Mouse (Mus musculus) layer of hippocampus, adult 8-10 months (tissue): ENCODE data around the gene Sh3bp4. TPM values are rescaled to one million over a fixed set of nuclear protein-coding genes. Genes with fewer than 3 reads are reported as not detected.

Source experiments
- DNase-seq, 2 experiments: peaks; one replicate each; pipeline ENCODE4 v3.0.0; 2022; ENCODE audit warnings: low spot score in 2 of 2
- total RNA-seq, 4 experiments: library from RNA; stranded (reverse); gene quantifications; 2 replicates each; pipeline ENCODE4 v1.2.4; 2022

Gene Sh3bp4
- total RNA-seq, 4 experiments from 2014 or later: 21.2 to 23.1 (median 22.6) TPM

GRCm38 (mm10) chr1:89093696-89094095 is 23.5 kb downstream of the Sh3bp4 start:
- DNase-seq: no peak

- DNase-seq: no peak
These were observed 24.2 kb downstream of the Sh3bp4 start for GRCm38 (mm10) chr1:89094416-89094815.

GRCm38 (mm10) chr1:89095642-89096424 is 25.6 kb downstream of the Sh3bp4 start:
- no peak for DNase-seq

- DNase-seq: no peak
These were observed 32.2 kb downstream of the Sh3bp4 start for GRCm38 (mm10) chr1:89102231-89103003.

- DNase-seq: no peak
These were observed 32.7 kb downstream of the Sh3bp4 start for GRCm38 (mm10) chr1:89103004-89103263.

GRCm38 (mm10) chr1:89103505-89103904 is 33.3 kb downstream of the Sh3bp4 start:
- DNase-seq: no peak

GRCm38 (mm10) chr1:89104066-89104765 is 34.0 kb downstream of the Sh3bp4 start:
- no peak for DNase-seq

- DNase-seq: no peak
These were observed 35.9 kb downstream of the Sh3bp4 start for GRCm38 (mm10) chr1:89105891-89106830.

GRCm38 (mm10) chr1:89107466-89107865 is 37.3 kb downstream of the Sh3bp4 start:
- DNase-seq: no peak

- DNase-seq: no peak
These were observed 38.2 kb downstream of the Sh3bp4 start for GRCm38 (mm10) chr1:89108340-89108896.

- DNase-seq: no peak
These were observed 39.6 kb downstream of the Sh3bp4 start for GRCm38 (mm10) chr1:89109767-89110166.

GRCm38 (mm10) chr1:89110767-89111534 is 40.7 kb downstream of the Sh3bp4 start:
- DNase-seq: no peak

GRCm38 (mm10) chr1:89112544-89112943 is 42.3 kb downstream of the Sh3bp4 start:
- no peak for DNase-seq

- no peak for DNase-seq
These were observed 43.5 kb downstream of the Sh3bp4 start for GRCm38 (mm10) chr1:89113731-89114130.

GRCm38 (mm10) chr1:89117062-89117461 is 46.8 kb downstream of the Sh3bp4 start:
- no peak for DNase-seq

GRCm38 (mm10) chr1:89118076-89118475 is 47.9 kb downstream of the Sh3bp4 start:
- DNase-seq: no peak

- no peak for DNase-seq
These were observed 48.6 kb downstream of the Sh3bp4 start for GRCm38 (mm10) chr1:89118836-89119235.

- DNase-seq: no peak
These were observed 50.1 kb downstream of the Sh3bp4 start for GRCm38 (mm10) chr1:89120290-89120689.

GRCm38 (mm10) chr1:89121466-89121865 is 51.3 kb downstream of the Sh3bp4 start:
- no peak for DNase-seq

- DNase-seq: no peak
These were observed 52.2 kb downstream of the Sh3bp4 start for GRCm38 (mm10) chr1:89122376-89122775.
